Mouse (Mus musculus) c-Kit-negative CD71-positive TER-119-positive erythroid progenitor cells, embryonic 14.5 days (primary cell): ENCODE measurements around the gene Olfr901.
"Not testable (repeated sequence)": the region's sequence is repeated elsewhere in the genome, so short reads cannot be mapped to it uniquely, and the experiment has no call there.

ENCODE experiments used
- DNase-seq: peaks from one replicate; pipeline ENCODE4 v3.0.0-alpha.2; 2013; ENCODE audit warnings: low read depth, low spot score

The Olfr901 gene

GRCm38 (mm10) chr9:38429155-38429554, at the start of gene Olfr901:
Olfr901 (plus strand) TSS chr9:38429455.
- no peak for DNase-seq

GRCm38 (mm10) chr9:38401398-38401797, 27.9 kb upstream of the Olfr901 start, which contains the start of gene Olfr147:
Olfr147 (plus strand) TSS chr9:38401698.
- DNase-seq: no peak

GRCm38 (mm10) chr9:38407502-38407901, 21.8 kb upstream of the Olfr901 start:
- DNase-seq: not testable (repeated sequence)

GRCm38 (mm10) chr9:38413502-38413901, 15.8 kb upstream of the Olfr901 start:
- DNase-seq: not testable (repeated sequence)

- DNase-seq: no peak
Observed at GRCm38 (mm10) chr9:38423801-38424200, 5.5 kb upstream of the Olfr901 start.

- no peak for DNase-seq
Observed at GRCm38 (mm10) chr9:38427026-38427425, 2.2 kb upstream of the Olfr901 start.

GRCm38 (mm10) chr9:38447352-38447751, 18.1 kb downstream of the Olfr901 start, which contains the start of gene Olfr902:
Olfr902 (plus strand) TSS chr9:38447652.
- no peak for DNase-seq

- no peak for DNase-seq
Observed at GRCm38 (mm10) chr9:38462844-38463243, 33.6 kb downstream of the Olfr901 start, which contains the start of gene Olfr904. Olfr904 (plus strand) TSS chr9:38463144.

GRCm38 (mm10) chr9:38470807-38471206, 41.6 kb downstream of the Olfr901 start, which contains the start of gene Olfr905:
Olfr905 (plus strand) TSS chr9:38471107.
- no peak for DNase-seq
